Comparison of ENCODE assay signal across 10 mouse cellular contexts in the genomic region with DNA sequence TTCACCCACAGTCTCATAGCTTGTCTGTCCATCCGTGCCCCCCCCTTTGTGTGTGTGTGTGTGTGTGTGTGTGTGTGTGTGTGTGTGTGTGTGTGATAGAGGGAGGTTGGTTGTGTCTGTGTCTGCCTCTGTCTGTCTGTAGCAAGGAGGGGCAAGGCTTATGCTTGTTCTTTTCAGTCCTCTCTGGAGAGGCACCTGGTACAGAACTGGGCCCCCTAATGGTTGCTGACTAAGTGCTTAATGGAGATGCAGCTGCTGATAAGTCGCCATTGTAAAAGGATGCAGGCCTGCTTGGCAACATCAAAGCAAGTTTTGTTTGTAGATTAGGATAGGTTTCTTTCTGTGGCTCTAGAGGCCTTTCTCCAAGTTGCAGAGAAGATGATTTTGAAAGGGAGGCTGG.
A peak's percentile ranks its signal among the peaks of the same experiment; 100 is the strongest.
DNase-seq lines count a peak whose midpoint lies in the region; ATAC-seq lines count a peak whose summit lies in the region.
"Had no signal": no experiment of that assay in that cellular context is flagged by ENCODE, and none has a peak within 500 bp of the region (broad histone marks: within the 10 kb centered on the region; RNA-seq: fewer than 3 reads in every experiment).

No protein-coding gene starts in this region.

- no peak overlapping the region for H3K4me2 ChIP-seq in heart, embryonic 16.5 days (ENCODE audit: low read depth, low read length)
- no peak overlapping the region for H3K4me2 ChIP-seq in forebrain, embryonic 11.5 days (ENCODE audit: low read depth, low read length, severe bottlenecking)
- H3K4me2 ChIP-seq in midbrain, embryonic 11.5 days = no peak overlapping the region; the same call in 1 of the 2 replicates

- H3K36me3 ChIP-seq in heart, embryonic 16.5 days (ENCODE audit: control insufficient read depth, insufficient read depth) = no peaks in the 10 kb centered on the region
- H3K36me3 ChIP-seq in forebrain, embryonic 11.5 days (ENCODE audit: control insufficient read depth, insufficient read depth, low read length) = no peaks in the 10 kb centered on the region
- no peaks in the 10 kb centered on the region for H3K36me3 ChIP-seq in midbrain, embryonic 11.5 days (ENCODE audit: control insufficient read depth, insufficient read depth, low read length)

- no peaks in the 10 kb centered on the region for H3K9me3 ChIP-seq in heart, embryonic 16.5 days (replicated peaks; ENCODE audit: control insufficient read depth, low read length)
- no peaks in the 10 kb centered on the region for H3K9me3 ChIP-seq in forebrain, embryonic 11.5 days (ENCODE audit: control insufficient read depth, low read length)
- no peaks in the 10 kb centered on the region for H3K9me3 ChIP-seq in midbrain, embryonic 11.5 days (ENCODE audit: control insufficient read depth, low read length)

- peak overlapping the region; percentile 64 for H3K27ac ChIP-seq in heart, embryonic 16.5 days (ENCODE audit: low read length)
- peak overlapping the region; percentile 7; the same call in 1 of the 2 replicates for H3K27ac ChIP-seq in forebrain, embryonic 11.5 days (ENCODE audit: low read depth, low read length)
- peak overlapping the region; percentile 1; the same call in 1 of the 2 replicates for H3K27ac ChIP-seq in midbrain, embryonic 11.5 days (ENCODE audit: low read depth, low read length)

- no peaks in the 10 kb centered on the region for H3K27me3 ChIP-seq in heart, embryonic 16.5 days (ENCODE audit: control insufficient read depth, insufficient read depth, low read length)
- no peaks in the 10 kb centered on the region for H3K27me3 ChIP-seq in forebrain, embryonic 11.5 days (ENCODE audit: control insufficient read depth, insufficient read depth, low read length)
- H3K27me3 ChIP-seq in midbrain, embryonic 11.5 days (ENCODE audit: control insufficient read depth, insufficient read depth, low read length) = no peaks in the 10 kb centered on the region

- peaks cover 39% of the 10 kb centered on the region for H3K4me1 ChIP-seq in heart, embryonic 16.5 days (ENCODE audit: control insufficient read depth, insufficient read depth, low read length)
- H3K4me1 ChIP-seq in forebrain, embryonic 11.5 days (replicated peaks; ENCODE audit: control insufficient read depth, insufficient read depth, low read length) = peaks cover 11% of the 10 kb centered on the region
- peaks cover 16% of the 10 kb centered on the region for H3K4me1 ChIP-seq in midbrain, embryonic 11.5 days (ENCODE audit: control insufficient read depth, insufficient read depth, low read length)

- no peak overlapping the region for H3K4me3 ChIP-seq in heart, embryonic 16.5 days (ENCODE audit: low read length)
- H3K4me3 ChIP-seq in forebrain, embryonic 11.5 days (ENCODE audit: low read depth, low read length) = no peak overlapping the region
- H3K4me3 ChIP-seq in midbrain, embryonic 11.5 days (ENCODE audit: low read depth, low read length) = no peak overlapping the region

- WGBS in heart, embryonic 16.5 days = 6% methylated on average over 2 of the region's 2 CpGs
- WGBS in forebrain, embryonic 11.5 days = 8% methylated on average over 2 of the region's 2 CpGs
- WGBS in midbrain, embryonic 11.5 days = 2% methylated on average over 2 of the region's 2 CpGs

- DNase-seq in heart, postnatal 36 days = no peak
- peak; percentile 45 for DNase-seq in ZHBTc4 (ENCODE audit: low read depth, low spot score)
- DNase-seq in forebrain, embryonic 11.5 days (ENCODE audit: low spot score) = no peak
- DNase-seq in midbrain, embryonic 11.5 days (ENCODE audit: low spot score, missing footprints) = no peak
- no peak for DNase-seq in left cerebral cortex, postnatal 14 days (ENCODE audit: low spot score in 2 of 2)
- DNase-seq in thymus, adult 18-20 months = no peak
- no peak for DNase-seq in embryo, embryonic 11 days
- DNase-seq: adrenal gland, postnatal 25 days; cerebellum, postnatal 10 days had no signal

- H3K9ac ChIP-seq in heart, embryonic 16.5 days (ENCODE audit: low read length) = peak overlapping the region; percentile 29; the same call in 1 of the 2 replicates
- no peak overlapping the region for H3K9ac ChIP-seq in forebrain, embryonic 11.5 days (ENCODE audit: low read length)
- H3K9ac ChIP-seq in midbrain, embryonic 11.5 days (ENCODE audit: low read length) = no peak overlapping the region

- no peak for ATAC-seq in heart, embryonic 16.5 days (replicated peaks; ENCODE audit: extremely low read depth, insufficient read depth, low FRiP score)
- ATAC-seq in forebrain, embryonic 11.5 days (replicated peaks; ENCODE audit: low FRiP score) = no peak
- peak; percentile 50; the same call in 1 of the 2 replicates for ATAC-seq in midbrain, embryonic 11.5 days (ENCODE audit: low FRiP score)

- intact Hi-C loops in heart, postnatal 36 days (cut with DNase I) = no loop called here
- intact Hi-C loops in left cerebral cortex, postnatal 14 days (cut with DNase I) = no loop called here

Comparison
In these comparisons a context has a peak if more than half of its experiments do, and no peak if none do; other contexts are left out.
1. H3K27ac ChIP-seq: peak in every context shown above with its lines; median percentile 64 in heart, embryonic 16.5 days; 7 in forebrain, embryonic 11.5 days; 1 in midbrain, embryonic 11.5 days.